Mouse (Mus musculus) left cerebral cortex, adult 8-10 months (tissue): ENCODE results near the gene Prdm16. TPM values are rescaled to one million over a fixed set of nuclear protein-coding genes. Genes with fewer than 3 reads are reported as not detected.
A peak's percentile ranks its signal among the peaks of the same experiment; 100 is the strongest.

Source experiments
- DNase-seq, 2 experiments: peaks; one replicate each; pipeline ENCODE4 v3.0.0; 2022; ENCODE audit warnings: low spot score in 2 of 2
- total RNA-seq, 4 experiments: library from RNA; stranded (reverse); gene quantifications; 2 replicates each; pipeline ENCODE4 v1.2.4; 2022

Prdm16 gene
- total RNA-seq, 4 experiments from 2014 or later: 9.1 to 11.7 (median 11.2) TPM

GRCm38 (mm10) chr4:154346731-154347522 is 289.7 kb downstream of the Prdm16 start:
- DNase-seq: no peak

GRCm38 (mm10) chr4:154336650-154337049 is 300.0 kb downstream of the Prdm16 start:
- no peak for DNase-seq

DNA sequence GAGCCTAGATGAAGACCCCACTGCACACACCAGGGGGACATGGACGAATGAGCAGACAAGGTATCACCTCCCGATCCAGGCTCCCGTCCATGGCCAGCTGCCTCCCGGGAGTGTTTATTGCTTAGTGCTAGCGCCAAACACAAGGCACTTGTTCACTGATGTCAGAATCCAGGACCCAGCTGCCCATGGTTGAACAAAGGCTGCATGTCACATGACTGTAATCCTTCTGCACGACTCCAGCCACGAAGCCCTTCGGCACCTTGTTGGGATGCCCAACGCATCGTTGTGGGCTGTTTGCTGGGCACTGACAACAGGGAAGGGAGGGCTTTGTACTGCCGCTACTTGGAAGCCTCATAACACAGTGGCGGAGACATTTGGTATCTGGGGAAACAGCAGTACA is 300.9 kb downstream of the Prdm16 start, which contains the start of gene B230104I21Rik:
B230104I21Rik (plus strand) TSS at position 367 of the 400 bp plus-strand sequence.
- peak; percentile 13 to 66 for DNase-seq

DNA sequence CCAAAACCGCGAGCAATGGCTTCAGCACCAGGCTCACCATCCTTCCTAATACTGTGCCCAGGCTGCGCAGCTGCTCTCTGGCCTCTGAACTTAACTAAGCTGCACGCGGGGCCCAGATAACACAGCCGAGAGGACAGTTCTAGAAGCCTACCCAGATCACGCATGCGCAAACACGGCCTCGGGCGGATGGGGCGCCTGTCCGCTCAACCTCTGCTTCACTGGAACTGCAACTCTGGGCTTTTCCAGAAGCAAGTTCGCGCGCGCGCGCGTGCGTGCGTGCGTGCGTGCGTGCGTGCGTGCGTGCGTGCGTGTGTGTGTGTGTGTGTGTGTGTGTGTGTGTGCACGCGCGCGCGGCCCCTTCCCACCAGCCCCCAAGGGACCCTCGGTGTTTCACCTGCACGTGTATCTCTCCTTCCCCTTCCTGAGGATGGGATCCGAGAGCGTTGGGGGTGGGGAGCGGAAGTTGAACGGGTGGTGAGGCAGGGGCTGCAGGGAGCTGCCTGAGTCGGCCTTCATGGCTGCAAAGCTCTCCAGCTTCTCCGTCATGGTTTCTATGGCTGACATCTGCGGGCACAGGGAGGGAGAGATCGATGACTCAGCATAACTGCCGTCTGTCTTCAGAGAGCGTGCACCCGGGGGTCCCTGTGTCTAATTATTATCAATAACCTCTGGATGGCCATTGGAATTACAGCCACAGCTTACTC is 301.8 kb downstream of the Prdm16 start:
- no peak for DNase-seq

GRCm38 (mm10) chr4:154333300-154333699 is 303.4 kb downstream of the Prdm16 start:
- DNase-seq: no peak

DNA sequence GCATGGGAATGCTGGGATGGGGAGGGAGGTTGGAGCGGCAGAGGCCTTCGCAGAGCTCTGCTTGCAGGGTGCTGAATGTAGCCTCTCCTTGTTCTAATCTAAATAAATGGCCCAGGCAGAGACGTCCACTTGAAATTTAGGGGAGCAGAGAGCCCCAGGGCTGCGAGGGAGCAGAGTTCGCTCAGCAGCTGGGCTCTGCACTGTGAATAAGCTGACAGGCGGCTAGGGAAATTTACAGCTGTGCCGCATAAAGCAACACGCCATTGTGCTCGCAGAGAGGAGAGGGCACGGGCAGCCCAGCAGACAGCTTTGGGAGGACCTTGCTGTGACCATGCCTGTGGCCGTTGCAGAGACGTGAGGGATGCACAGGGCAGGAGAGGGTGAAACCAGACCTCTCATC is 305.4 kb downstream of the Prdm16 start:
- DNase-seq: no peak

GRCm38 (mm10) chr4:154330001-154330400 is 306.7 kb downstream of the Prdm16 start:
- DNase-seq: no peak

GRCm38 (mm10) chr4:154328836-154329235 is 307.8 kb downstream of the Prdm16 start:
- DNase-seq: peak; percentile 25 to 74

GRCm38 (mm10) chr4:154328431-154328830 is 308.2 kb downstream of the Prdm16 start:
- DNase-seq: no peak

DNA sequence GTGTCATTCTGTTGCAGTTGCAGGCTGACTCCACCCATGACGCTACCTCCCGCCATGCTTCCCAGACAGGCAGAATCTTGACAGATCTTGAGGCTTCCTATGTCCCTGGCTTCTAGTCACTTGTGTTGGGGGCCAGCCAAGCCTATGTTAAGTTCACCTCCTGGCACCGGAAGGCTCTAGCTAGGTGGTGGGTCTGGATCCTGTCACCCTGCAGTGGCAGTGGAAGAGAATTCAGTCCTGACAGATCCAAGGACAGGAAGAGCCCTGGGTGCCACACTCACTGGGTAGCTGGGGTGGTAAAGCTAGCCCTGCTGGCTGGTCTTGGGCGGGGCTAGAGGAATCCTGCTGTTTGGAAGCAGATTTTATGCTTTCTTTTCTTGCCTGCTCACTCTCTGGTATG is 311.3 kb downstream of the Prdm16 start:
- no peak for DNase-seq

- DNase-seq: no peak
Measured at GRCm38 (mm10) chr4:154313622-154313967, 323.1 kb downstream of the Prdm16 start.

DNA sequence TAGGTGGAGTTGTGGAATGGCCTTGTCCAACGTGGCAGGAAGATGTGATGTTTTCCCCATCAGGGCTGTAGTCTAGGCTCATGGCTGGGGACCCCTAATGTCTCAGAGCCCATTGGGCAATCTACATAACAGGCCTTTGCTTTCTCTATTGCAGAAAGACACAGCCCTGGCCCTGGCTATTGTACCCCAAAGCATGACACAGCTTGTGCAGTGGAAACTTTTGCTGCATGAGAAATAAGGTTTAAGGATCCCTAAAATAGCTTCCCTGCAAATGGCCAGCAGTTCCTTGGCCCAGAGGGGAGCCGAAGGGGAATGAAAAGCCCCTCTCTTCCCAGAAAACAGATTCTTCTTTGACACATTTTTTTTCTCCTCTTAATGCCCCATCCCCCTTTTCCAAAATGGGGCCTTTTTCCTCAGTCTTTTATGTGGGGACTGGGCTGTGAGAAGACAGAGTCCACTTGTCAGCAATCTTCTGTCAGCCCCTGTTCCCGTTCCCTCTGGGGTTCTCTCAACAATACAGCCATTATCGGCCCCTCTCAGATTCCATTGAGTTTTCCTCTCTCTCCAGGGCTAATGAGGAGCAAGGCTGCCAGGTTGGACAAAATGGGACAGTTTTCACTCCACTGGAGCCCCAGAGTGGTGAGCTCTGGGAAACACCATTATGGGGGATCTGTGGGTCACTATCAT is 323.6 kb downstream of the Prdm16 start:
- DNase-seq: peak in 1 of 2 experiments; percentile 65

- no peak for DNase-seq
Measured at GRCm38 (mm10) chr4:154312143-154312812, 324.4 kb downstream of the Prdm16 start.

DNA sequence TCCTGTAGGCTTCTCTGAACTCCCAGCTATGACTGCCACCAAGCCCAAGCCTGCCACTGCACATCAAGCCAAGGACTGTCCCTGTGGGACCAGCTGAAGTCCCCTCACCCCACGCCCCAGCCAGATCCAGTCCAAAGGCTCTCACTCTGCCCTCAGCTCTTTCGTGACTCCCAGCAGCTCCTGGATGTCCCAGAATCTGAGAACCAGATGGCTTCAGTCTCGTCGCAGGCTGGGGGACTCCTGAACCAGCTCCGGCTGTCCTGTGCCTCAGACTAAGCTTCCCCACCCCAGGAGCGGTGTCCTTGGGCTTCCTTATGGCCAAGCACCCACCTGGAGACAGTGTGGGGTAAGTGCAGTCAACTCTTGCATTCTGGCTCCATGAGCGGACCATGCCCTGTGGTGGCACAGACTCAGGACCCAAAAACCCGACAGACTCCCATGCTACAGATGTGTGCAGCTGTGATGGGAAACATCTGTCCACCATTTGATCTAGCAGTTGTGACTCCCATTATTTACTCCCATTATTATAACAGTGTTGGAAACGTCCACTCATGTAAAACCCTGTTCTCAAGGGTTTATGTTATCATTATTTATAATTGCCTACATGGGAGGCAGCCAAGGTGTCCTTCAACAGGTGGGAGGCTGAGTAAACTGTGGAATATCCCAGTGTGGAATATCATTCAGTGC is 326.0 kb downstream of the Prdm16 start:
- DNase-seq: no peak

GRCm38 (mm10) chr4:154309131-154309530 is 327.5 kb downstream of the Prdm16 start:
- no peak for DNase-seq

DNA sequence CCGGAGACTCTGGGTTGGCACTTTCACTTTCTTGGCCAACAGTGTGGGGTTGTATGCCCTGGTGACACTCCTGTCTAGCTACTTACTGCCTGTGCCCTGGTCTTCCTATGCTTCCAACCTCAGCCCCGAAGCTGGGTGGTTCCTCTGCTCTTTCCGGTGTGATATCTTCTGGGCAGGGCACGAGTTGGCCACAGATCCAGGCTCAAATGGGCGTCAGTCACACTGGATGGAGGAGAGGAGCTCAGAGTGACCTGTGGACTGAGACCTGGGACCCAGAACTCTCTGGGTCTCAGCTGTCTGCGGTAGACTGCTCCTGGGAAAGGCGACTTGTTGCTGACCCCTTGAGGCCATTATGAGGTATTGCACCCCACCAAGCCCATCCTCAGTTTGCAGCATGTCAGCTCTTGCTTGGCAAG is 335.2 kb downstream of the Prdm16 start, which contains the start of gene Arhgef16:
Arhgef16 (minus strand) TSS at position 211 of the 416 bp plus-strand sequence.
- DNase-seq: peak in 1 of 2 experiments; percentile 16

DNA sequence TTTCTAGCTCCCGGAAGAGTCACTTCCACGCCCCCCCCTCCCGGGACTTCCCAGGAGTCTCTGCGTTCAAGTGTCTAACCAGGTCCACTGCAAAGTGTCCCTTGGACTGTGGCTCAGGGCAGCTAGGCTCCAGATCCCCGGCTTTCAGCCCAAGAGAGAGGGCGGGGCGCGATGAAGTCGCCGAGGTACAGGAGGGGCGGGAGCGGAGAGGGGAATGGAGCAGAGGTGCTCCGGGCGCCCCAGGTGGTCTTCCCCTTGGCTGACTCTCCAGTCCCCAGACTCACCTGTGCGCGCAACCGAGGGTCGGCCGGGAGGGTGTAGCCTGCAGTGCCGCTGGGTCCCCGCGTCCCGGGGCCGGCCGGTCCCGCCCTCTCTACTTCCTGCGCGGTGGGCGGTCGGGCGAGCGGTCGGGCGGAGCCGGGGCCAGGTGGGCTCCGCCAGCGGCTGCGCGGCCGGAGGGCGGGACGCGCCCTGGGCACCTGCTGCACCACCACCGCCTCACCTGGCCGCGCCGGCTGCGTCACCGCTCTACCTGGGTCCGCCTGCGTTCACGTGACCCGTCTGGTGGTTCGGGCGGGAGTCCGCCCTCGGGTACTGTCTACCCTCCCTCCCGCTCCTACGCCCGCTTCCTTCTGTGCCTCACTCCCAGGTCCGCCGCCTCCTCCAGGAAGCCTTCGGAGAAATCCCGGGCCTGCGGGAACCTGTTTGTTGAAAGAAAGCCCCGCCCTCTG is 337.0 kb downstream of the Prdm16 start:
- DNase-seq: no peak

- DNase-seq: no peak
Measured at GRCm38 (mm10) chr4:154297761-154298160, 338.9 kb downstream of the Prdm16 start.

DNA sequence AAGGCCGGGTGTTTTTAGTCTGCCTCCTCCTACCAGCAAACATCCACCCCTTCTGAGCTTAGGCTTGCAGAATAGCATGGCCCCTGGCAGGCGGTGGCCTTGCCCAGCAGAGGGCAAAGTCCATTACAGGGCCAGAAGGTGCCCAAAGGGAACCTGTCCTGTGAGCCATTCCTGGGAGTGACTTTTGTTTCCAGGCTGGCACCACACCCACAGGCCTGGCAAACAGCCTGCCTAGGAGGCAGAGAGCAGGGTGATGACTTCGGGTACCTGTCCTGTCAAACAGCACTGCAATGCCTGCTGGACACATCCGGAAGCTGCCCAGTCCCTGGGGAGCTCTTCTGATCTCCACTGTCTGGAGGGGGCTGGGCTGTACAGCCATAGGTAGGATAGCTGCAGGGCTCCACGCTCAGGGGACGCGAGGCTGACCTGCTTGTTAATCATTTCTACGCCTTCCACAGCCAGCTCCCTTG is 342.4 kb downstream of the Prdm16 start:
- no peak for DNase-seq

DNA sequence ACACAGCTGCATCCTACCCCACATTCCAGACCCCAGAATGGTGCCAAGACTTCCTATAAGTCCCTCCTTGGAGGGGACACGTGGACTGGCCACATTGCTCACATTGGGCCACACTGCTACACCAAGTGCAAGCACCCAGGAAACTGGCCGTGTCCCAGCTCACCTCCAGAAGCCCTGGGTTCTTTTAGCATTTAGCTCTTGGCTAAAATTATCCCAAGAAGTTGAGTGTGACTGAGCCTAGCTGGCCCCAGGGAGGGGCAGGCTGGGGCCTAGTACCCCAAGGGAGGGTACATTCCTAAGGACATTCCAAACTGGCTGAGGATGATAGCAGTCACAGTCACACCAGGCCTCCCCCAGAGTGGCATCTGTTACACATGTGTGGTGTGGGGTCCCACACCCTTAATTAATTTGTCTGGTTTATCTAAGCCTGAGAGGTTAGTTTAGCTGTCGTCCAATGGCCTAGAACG is 342.9 kb downstream of the Prdm16 start:
- no peak for DNase-seq
